Mouse (Mus musculus) layer of hippocampus, adult 8-10 months (tissue): ENCODE measurements around the gene Gm21915. TPM values are rescaled to one million over a fixed set of nuclear protein-coding genes. Genes with fewer than 3 reads are reported as not detected.
A peak's percentile ranks its signal among the peaks of the same experiment; 100 is the strongest.

ENCODE experiments used
- DNase-seq, 2 experiments: peaks; one replicate each; pipeline ENCODE4 v3.0.0; 2022; ENCODE audit warnings: low spot score in 2 of 2
- total RNA-seq, 4 experiments: library from RNA; stranded (reverse); gene quantifications; 2 replicates each; pipeline ENCODE4 v1.2.4; 2022

The Gm21915 gene
- total RNA-seq, 4 experiments from 2014 or later, result not detected

DNA sequence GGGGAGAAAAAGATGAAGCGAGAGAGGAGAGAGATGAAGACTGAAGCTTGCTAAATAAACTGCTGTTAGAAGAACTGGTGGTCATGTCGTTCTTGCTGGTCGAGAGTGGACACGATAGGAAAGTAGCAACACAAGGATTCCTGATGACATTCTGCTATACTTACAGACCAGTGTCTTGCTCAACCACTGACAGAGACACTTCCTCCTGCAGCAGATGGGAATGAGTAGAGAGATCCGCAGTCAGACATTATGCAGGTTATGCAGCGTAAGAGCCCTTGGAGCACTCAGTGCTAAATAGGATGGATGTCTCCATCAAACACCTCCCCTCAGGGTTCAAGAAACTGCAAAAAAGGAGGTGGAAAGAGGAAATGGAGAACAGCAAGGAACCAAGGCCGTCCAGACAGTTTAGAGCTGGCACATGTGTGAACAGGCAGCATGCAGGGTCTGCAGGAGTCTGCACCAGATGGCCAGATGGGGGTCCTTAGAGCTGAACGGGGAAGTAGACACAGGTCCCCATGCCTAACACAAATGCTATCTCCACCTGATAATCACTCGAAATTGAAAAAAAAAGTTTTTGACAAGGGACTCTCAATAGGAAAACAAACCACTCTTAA is 4.1 kb upstream of the Gm21915 start:
- no peak for DNase-seq

DNA sequence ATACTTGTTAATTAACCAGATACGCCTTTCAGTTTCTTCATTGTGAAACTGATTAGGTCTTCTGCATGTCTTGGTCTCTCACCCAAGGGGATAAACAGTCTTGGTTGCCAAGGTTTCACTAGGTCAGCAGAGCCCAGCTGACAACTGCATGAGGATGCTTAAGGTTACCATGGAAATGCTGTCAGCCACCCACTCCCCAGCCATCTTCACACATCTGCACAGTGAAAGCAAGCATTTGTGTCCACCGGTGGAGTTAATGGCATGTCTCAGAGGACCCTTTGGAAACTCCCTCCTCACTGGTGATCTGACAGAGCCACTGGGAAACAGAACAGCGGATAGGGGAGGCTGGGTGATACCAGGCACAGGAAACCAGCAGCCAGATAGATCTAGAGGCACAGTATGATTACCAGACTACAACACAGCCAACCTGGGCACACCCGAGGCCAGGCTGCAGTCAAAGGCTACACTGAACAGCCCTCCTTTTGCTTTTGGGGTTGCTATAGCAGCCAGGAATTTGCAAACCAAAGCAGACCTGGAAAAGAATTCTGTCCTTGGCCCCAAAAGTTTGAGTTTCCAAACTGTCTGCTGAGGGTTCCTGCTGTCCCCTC is 1.0 kb downstream of the Gm21915 start:
- no peak for DNase-seq

- no peak for DNase-seq
Measured at GRCm38 (mm10) chr9:40675203-40675958, 5.0 kb downstream of the Gm21915 start.

DNA sequence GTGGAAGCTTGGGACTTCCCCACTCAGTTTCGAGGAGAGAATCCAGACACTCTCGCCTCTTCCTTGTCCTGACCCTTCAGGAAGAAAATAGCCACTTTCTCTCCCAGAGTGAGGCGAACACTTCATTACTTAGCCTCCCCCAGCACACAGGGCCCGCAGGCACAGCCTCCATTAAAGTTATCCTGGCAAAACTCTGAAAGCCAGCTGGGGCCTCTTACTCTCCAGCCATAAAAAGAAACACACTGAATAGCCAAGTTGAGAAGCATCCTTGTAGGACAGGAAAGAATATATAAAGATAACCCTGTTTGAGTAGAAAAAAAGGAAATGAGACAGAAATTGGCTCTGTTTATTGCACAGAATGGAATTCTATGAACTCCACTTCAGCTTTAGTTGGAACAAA is 8.2 kb downstream of the Gm21915 start:
- DNase-seq, result no peak

DNA sequence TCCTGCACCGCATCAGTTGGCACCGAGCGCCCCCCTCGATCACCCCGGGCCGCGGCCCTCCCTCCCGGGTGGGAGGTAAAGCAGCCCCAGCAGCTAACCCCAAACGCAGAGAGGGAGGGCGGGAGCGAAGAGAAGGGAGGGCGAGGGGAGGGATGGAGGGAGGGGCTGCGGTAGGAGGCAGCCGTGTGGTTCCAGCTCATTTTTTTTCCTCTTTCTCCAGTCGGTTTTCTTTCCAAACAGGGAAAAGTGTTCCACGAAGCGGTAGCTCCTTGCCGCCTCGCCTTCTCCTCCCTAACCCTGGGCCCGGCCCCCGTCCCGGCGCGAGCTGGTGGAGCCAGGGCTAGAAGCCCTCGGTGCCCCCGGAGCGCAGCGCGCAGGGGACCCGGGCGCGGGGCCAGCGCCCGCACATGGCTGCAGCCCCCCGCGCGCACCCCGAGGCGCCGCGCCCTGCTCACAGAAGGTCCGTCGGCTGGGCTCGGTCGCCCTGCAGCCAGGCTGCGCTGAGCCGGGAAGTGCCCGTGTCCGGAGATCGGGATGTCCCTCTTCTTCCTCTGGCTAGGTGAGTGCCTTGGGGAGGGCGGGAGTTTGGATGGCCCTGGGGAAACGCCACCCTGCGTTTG is 15.5 kb downstream of the Gm21915 start, which contains the start of gene Clmp:
TSS of gene Clmp (plus strand) at position 162 of the 620 bp plus-strand sequence.
- no peak for DNase-seq

DNA sequence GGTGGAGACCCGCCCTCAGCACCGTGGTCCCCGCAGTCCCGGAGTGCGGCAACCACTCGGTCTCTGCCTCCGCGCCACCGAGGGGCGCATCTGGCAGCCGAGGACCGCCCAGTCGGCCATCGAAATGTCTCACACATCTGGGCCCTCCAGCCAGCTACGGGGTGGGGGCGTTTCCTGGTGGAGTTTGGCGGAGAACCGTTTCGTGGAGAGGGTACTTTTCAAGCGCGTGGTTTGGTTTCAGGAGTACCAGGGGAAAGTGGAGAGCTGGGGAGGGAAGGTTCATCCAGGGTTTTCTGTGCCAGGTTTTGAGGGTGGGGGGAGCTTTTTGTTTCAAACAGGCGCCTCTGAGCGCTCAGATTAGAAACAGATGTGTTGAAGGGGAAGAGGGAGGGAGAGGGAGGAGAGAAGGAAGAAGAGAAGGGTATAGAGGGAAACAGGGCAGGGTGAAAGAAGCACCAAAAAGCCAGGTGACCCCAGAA is 16.0 kb downstream of the Gm21915 start:
- DNase-seq, result no peak

- DNase-seq, result no peak
Measured at GRCm38 (mm10) chr9:40687053-40687452, 16.6 kb downstream of the Gm21915 start.

DNA sequence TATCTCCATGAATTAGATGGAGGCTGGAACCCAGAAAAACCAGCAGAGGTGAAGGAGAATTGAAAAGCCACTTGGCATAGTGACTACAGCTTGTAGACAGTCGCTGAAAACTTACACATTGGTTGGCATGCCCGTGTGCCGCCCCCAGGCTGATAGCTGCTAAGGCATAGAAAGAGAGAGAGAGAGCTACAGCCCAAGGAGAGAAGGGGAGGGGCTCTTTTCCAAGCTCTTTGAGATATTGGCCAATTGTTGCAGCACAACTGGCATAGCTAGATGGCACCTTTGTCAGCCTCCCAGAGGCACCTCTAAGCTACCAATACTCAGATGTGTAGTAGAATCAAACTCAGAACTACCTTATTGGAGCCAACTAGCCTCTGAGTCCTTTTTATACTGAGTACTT is 17.1 kb downstream of the Gm21915 start:
- DNase-seq, result no peak

DNA sequence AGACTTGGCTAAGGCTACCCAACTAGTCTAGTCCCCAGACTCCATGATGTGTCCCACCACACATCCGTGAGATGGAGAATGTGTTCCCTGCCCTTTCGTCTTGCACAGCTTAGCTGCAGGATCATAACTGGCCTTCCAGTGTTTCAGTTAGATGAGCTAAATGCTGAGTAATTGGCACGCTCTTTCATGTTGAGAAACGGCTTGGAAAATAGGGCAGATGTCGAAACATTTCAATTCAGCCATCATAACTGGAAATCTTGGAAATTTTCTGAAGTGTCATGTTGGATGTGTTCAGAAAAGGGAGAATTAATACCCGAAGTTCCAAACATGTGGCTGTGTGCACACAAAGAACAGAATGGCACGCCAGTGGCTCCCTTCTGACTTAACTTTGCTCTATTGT is 20.1 kb downstream of the Gm21915 start:
- no peak for DNase-seq

- no peak for DNase-seq
Measured at GRCm38 (mm10) chr9:40693026-40693425, 22.6 kb downstream of the Gm21915 start.

DNA sequence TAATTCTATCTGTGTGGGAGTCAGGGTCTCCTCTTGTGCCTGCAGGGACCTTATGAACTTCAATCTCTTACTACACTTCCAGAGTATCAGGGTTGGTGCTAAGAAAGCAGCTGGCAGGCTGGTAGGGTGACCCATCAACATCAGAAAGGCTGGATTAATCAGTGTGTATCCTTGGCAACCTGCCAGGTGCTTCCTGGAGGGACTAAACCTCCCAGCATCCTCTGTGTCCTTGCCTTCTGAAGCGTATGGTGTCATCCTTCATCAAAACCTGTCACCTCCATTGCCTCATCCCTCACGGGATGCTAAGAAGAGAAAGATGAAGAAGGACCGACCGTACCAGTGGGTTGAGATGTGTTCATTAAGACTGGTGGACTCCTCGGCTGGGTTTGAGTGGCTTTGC is 23.4 kb downstream of the Gm21915 start:
- no peak for DNase-seq

GRCm38 (mm10) chr9:40694284-40694683 is 23.9 kb downstream of the Gm21915 start:
- no peak for DNase-seq

DNA sequence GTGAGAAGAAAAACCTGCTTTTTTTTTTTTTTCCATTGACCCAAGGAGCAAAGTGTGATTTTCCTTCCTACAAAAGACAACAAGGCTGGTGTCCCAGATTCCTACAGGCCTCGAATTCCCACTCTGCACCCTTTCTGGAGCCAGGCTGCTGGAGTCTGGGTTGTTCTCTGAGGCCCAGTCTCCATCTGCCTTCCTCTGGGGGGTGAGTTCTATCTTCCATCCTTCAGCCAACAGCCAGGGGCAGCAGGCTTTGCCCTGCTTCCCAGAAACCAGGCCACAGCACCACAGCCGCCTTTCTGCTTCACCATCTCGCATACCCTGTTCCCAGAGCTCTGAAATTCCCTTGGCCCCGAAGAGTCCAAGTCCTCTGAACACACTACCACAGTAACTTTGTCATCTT is 25.7 kb downstream of the Gm21915 start:
- DNase-seq, result no peak

DNA sequence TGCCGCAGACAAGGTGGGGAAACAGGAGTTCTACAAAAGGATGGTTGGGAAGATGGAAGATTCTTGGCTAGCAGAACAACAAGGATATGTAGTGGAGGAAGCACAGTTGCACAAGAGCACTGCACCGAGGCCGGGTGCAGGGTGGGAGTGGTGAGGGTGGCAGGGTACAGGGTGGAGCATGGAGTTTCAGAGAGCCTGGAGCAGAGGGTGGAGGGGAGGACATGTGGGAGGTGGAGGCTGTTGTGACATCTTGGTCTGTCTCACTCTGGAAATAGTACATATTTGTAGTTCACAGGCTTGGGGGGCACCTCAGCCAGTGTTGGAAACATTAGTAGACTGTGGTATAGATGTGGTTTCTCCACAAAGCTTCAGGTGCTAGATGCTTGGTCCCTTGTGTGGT is 28.8 kb downstream of the Gm21915 start:
- peak in 1 of 2 experiments; percentile 26 for DNase-seq

- DNase-seq, result no peak
Measured at GRCm38 (mm10) chr9:40700253-40700652, 29.8 kb downstream of the Gm21915 start.

DNA sequence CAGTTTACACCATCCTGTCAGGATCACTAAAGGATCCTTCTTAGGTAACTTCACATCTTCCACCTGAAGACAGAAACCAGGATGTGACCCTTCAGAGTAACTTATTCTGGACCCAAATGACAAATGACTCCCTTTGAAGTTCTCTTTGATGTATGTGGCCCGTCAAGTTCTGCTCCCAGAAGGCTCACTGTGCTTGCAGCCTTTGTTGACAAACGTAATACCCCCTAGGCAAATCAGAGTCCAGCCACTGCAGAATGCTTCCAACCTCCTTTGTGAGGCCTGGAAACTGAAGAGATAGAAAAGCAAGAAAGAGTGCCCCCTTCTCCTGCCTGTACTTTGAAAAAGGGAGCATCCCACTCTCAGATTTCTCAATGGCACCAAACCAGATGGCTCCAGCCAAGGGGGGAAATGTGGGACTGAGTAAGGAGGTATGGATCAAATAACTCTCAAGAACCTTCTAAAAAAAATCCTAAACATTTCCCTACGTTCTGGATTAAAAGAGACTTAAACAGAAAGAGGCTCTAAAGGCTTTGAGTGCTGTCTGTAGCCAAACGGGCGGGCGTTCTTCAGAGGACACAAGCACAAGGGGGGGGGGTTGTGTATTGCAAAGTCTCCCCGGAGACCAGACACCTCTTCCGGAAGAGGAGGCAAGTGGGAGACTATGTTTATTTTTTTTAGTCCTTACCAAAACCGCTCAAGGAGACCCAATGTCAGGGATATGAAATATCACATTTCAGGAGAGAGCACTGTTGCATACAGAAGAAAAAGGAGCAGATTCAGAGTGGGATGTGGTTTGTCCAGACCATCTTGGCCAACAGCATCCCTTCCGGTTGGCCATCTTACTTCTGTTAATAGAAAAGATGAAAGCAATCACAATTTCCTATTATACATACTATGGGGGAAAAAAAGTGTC is 34.2 kb downstream of the Gm21915 start:
- no peak for DNase-seq

DNA sequence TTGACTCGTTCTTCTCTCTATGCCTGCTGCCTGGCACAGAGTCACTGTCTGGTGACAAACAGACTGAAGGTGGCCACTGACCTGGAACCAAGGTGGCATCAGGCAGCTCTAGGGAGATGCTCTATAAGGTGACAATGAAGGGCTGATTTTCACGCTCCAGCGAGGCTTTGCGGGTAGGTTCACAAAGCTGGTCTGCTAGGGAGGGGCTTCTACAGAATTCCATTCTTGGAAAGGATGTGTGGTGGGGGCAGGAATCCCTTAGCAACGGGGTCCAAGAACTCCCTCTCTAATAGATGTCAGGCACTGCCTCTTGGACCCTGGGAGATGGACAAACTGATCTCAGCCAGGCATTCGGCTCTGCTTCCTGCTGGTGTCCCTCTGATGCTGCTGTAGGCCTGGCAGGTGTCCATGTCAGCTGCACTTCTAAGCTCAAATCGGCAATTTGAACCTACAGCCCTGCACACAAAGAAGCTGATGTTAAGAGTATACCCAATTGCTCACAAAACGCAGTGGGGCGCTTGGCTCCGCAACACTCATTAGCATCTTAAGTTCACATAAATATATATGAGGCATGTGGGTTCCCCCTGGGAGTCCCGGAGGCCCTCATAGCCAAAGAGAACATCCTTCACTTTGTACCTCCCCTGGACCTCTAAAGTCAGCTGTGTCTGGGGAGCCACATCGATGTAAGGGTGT is 38.2 kb downstream of the Gm21915 start:
- no peak for DNase-seq

GRCm38 (mm10) chr9:40709141-40709537 is 38.7 kb downstream of the Gm21915 start:
- DNase-seq, result no peak

GRCm38 (mm10) chr9:40709587-40709986 is 39.2 kb downstream of the Gm21915 start:
- DNase-seq, result no peak

- DNase-seq, result no peak
Measured at GRCm38 (mm10) chr9:40709991-40710390, 39.6 kb downstream of the Gm21915 start.
